Mouse (Mus musculus): ENCODE data around the gene Senp6.

Gene Senp6

DNA sequence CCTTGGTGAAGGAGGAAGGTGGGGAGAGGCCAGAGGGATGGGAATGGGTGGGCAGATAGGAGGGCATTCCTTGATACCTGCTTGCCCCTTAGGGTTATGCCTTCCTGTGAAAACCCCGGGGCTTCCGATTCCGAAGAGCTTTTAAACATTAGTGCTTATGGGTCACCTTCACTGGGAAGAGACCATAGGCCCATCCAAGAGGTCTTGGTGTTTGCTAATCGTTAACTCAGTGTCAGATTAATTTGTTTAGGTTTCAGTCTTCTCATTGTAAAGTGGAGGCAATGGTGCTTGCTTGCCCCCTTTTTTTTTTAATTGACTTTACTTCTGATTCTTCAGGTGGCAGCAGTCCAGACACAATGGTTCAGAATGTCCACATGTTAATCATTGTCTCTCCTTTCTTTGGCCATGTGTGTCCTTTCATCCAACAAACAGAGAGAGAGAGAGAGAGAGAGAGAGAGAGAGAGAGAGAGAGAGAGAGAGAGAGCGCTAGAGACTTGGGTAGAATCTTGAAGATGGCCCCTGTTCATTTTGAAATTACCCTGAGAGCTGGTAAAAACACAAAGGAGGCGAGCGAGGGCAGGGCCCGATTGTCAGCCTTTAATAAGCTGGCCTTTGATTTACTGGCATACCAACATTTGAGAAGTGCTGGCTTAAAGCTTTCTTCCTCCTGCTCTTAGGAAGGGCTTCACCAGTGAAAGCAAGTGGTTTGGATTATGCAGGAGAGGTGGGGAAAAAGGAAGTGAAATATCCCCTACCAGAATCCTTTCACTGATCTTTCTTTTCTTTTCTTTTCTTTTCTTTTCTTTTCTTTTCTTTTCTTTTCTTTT, 105.9 kb downstream of the Senp6 start:
- DNase-seq (ENCODE audit: low spot score) = no peak

DNA sequence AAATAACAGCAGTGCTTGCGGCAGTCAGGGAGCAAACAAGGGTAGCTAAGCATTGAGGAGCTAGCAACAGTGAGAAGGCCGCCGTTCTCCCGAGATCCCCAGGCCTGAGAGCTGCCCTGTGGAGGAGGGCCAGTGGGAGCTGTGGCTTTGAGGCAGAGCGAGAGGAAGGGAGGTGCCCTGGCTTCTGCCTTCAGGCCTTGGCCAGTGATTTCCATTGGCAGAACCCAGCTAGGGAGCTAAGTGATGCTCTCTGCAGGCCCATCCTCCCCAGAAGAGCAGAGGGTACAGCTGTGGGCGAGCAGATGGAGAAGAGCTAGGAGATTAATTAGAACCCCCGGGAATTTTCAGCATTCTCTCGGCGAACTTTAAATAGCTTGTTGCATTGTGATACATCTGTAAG, 106.9 kb downstream of the Senp6 start:
- peak; percentile 70 for DNase-seq (ENCODE audit: low spot score)

DNA sequence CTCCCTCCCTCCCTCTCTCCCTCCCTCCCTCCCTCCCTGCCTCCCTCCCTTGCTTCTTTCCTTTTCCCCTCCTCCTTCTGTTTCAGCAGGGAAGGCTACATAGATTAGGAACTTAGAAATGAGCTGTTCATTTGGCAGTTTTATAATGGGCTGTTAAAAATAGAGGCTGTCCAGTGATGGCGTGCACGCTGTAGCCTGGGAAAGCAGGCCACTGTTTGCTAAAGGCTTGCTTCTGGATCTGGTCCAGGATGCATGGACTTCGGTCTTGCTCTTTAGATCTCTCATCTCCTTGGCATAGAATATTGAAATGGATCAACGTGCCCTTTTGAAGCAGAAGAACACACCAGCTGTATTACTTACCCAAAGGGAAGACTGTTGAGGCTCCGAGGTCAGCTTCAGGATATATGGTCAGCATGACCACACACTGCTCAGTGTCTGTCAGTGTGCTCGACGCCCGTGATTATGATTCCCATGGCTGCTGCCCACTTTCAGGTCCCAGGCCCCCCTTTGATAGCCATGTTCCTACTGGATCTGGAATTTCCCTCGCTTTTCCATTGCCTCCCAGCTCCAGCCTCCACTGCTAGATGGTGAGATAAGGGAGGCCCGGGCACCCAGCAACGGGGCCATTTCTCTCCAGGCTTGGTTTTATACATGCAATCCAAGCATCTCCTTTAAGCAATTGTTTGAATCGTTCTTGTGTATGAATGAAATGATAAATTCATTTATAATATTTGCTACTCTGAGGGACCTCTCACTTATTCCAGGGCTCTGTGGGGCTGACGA, 110.2 kb downstream of the Senp6 start:
- no peak for DNase-seq (ENCODE audit: low spot score)

DNA sequence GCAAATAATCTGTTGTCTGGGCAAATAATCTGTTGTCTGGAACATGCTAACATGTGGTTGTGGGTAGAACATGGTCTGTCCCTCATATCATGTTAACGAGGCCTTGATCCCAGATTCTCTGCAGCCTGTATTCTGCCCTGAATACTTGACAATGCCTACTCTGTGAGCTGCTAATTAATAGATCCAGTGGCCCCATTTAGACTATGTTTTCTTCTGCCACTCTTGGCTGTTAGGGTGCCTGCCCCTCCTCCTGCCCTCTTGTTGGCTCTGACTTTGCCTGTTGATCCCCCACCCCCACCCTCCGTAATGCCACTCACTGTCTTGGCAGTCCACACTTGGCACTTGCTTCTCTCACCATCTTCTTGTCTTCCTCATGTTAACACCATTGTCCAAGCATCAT, 112.0 kb downstream of the Senp6 start:
- DNase-seq (ENCODE audit: low spot score) = no peak

DNA sequence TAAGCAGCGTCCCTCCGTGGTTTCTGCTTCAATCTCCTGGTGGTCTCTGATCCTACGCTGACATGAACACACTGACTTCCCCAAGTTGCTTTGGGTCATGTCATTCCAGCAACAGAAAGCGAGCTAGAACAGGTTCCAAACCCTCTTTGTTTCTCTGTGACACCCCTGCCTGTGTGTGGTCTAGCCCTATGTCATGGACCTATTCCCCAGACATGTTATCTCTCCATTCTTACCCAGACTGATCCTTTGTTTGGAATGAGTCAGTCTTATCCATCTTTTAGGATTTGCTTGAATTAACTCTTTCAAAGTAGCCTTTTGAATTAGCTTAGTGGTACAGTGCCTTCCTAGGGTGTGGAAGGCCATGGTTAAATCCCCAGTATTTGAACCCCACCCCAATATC, 113.0 kb downstream of the Senp6 start:
- DNase-seq (ENCODE audit: low spot score) = no peak

DNA sequence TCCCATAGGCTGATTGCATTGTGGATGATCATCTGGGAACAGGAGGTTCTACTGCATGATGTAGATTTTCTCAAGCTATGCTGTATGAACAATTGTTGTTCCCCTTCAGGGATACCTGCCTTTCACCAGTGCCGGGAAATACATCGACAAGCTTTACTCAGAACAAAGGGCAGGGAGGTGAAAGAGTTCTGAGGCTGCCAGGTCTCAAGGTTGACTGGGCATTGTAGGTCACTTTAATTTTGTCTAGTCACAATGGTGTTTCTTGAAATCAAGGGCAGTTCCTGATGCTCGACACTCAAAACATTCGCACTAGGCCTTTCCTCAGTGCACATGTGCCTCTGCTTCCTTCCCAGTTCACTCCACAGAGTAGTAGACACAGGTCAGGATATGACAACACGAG, 114.1 kb downstream of the Senp6 start:
- no peak for DNase-seq (ENCODE audit: low spot score)

DNA sequence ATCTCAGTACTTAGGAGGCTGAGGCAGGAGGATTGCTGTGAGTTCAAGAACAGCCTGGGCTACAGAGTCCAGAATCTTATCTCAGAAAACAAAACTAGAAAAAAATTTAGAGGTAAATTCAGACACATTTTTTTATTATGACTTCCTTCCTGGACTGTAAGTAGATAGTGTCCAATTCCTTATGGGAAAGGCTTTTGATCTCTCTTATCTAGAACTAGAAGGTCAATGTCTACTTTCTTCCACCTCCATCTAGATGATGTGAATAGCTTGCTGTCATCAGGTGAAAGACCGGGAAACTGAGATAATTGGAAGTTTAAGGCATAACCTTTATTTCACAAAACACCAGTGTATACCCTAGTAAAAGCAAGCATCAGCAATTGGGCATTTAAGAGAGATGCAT, 115.0 kb downstream of the Senp6 start:
- no peak for DNase-seq (ENCODE audit: low spot score)

DNA sequence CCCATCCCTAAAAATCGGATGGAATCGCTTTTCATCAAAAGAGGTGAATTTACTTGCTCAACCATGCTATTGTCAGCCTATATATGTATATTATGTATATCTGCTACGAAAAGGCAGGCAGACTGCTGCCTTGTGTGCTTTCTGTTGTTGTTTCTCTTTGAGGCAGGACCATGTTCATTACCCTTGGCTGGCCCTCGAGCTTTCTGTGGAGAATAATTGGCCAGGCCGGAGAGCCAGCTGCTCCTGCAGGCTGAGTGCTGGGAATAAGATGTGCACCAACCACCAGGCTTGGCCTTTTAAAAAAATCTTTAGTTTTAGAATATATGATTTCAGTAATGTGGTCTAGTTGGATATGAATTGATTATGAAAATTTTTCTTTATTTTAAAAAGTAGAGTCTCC, 117.4 kb downstream of the Senp6 start:
- no peak for DNase-seq (ENCODE audit: low spot score)

DNA sequence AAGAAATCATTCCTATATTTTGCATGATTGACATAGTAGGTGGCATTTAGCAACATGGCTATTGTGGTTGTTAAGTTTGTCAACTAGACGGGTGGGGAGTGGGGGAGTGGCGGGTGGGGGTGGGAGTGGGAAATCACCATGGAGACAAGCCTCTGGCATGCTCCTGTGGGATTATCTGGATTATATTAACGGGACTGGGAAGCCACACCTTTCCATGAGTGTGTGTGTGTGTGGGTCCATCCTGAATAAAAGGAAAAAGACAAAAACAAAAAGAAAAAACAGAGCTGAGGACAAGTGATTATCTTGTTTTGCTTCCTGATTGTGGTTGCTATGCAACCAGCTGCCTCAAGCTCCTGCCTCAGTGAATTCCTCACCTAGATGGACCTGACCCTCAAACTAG, 119.0 kb downstream of the Senp6 start:
- DNase-seq (ENCODE audit: low spot score) = no peak

DNA sequence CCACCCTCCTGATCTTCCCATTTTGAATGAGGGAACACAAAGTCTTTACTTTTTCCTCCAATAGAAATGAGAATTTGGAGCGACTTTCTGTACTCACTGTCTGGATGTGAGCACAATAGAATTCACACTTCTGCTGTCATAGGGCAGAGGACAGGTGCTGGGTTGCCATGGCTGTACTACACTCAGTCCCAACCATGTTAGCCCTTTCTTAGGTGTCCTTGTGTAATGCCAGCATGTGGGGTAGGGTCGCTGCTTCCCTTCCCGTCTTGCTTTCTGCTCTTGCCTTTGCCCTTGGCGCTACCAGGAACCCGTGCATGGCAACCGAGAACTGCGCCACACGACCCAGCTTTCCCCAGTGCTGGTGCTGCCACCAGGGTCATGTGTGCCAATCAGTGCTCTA, 120.0 kb downstream of the Senp6 start:
- no peak for DNase-seq (ENCODE audit: low spot score)

DNA sequence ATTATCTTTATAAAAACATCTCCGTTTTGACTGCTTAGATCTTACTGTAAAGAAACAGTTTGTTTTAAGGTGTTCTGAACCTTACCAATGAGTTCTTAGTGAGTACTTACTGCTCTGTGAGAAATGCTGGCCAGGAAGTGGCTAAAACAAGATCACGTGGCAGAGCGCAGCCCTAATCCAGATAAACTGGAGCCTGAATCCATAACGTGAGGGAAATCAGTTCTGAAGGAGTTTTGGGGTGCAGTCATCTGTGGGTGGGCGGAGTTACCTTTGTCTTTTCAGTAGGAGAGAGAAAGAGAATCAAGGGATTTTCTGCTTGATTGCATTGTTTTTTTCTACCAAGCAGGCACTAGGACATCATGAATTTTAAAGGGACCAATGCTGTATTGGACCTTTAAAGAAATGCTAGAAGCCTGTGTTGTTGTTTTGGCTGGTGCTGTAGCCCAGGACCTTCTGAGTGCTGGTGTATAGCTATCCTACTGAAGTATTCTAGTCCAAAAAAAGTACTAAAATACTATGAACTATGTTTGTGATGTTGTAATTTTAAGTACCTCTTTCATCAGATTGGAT, 121.7 kb downstream of the Senp6 start:
- no peak for DNase-seq (ENCODE audit: low spot score)

DNA sequence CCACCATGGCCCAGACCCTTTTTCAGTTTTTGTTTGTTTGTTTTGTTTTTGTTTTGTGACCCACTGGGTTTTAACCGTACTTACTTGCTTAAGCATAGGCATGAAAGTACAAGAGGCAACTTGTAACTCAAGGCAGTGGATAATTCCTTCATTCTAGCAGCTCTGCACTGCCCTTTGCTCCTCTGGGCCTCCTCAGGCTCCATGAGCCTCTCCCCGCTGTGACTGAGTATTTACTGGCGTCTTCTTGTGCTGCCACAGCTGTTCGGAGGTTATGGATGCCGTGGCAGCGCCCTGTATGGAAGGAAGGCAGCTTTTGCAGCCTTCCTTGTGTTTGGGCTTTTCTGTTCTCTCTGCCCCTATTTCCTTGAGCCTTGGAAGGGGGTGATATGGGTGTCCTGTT, 124.5 kb downstream of the Senp6 start:
- DNase-seq (ENCODE audit: low spot score) = no peak

DNA sequence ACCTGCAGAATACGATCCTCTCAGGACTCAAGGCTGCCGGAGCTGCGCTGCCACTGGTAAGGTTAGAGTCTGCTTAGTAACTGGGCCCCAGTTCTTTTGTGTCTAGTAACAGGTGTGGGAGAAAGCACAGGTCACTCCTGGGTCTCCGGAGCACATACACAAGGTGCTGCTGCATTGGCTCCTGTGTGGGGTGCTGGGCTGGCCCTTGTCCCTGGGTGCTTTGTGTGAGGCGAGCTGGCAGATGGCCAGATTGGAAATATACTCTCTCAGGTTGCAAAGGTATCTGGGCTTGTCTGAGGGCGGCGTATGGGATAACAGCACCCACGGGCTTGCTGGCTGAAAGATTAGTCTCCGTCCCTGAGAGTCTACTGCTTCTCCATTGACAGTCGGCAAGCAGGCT, 125.6 kb downstream of the Senp6 start:
- peak; percentile 51 for DNase-seq (ENCODE audit: low spot score)

DNA sequence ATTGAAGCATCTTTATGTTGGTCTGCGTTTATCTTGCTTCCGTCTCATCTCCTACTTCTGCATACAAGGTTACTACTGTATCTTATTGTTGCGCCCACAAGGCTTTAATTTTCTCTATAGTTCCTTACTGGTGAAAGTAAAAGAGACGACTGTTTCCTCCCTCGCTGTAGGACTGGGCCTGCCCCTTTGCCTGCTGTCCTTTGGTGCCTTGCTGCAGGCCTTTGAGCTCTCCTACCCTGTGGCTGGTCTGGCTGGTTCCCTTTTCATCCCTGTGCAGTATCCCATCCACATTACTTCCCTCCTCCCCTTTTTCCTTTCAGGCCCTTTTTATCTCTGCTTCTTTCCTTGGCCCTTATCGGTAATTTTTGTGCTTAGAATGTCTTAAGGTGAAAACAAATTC, 127.7 kb downstream of the Senp6 start:
- DNase-seq (ENCODE audit: low spot score) = no peak
